In genomic region chr19:21737881-21738590, GRCm38 (mm10) we compare ENCODE assay signal across 8 mouse cellular contexts. TPM values are rescaled to one million over a fixed set of nuclear protein-coding genes. Genes with fewer than 3 reads are reported as not detected.
DNase-seq lines count a peak whose midpoint lies in the region; ATAC-seq and TF ChIP-seq lines count a peak whose summit lies in the region.

No protein-coding gene starts in this region.

- no peaks in the 10 kb centered on the region for H3K36me3 ChIP-seq in embryonic facial prominence, embryonic 14.5 days (ENCODE audit: control insufficient read depth, insufficient read depth, low read length)
- H3K36me3 ChIP-seq in heart, postnatal 0 days (replicated peaks; ENCODE audit: control insufficient read depth, insufficient read depth, low read length): no peaks in the 10 kb centered on the region

- 0 out of 2 replicates have a peak, but pooled peaks cover 8% of the 10 kb centered on the region for H3K4me1 ChIP-seq in embryonic facial prominence, embryonic 14.5 days (ENCODE audit: control insufficient read depth, insufficient read depth, low read length)
- no peaks in the 10 kb centered on the region for H3K4me1 ChIP-seq in heart, postnatal 0 days (ENCODE audit: control insufficient read depth, insufficient read depth)

- H3K27me3 ChIP-seq in embryonic facial prominence, embryonic 14.5 days (replicated peaks; ENCODE audit: control insufficient read depth, insufficient read depth, low read length): no peaks in the 10 kb centered on the region
- no peaks in the 10 kb centered on the region for H3K27me3 ChIP-seq in heart, postnatal 0 days (ENCODE audit: control insufficient read depth, insufficient read depth, low read length)

- no peak for TF ChIP-seq EP300 in heart, postnatal 0 days (IDR thresholded peaks at IDR 0.05; ENCODE audit: low read depth)

- H3K27ac ChIP-seq in layer of hippocampus, adult 2 months: peak overlapping the region; percentile 43; the same call in 1 of the 2 replicates
- peak overlapping the region; percentile 54 for H3K27ac ChIP-seq in embryonic facial prominence, embryonic 14.5 days (replicated peaks; ENCODE audit: low read depth, low read length)
- H3K27ac ChIP-seq in heart, postnatal 0 days (ENCODE audit: low read depth): peak overlapping the region; percentile 70

- 46% methylated on average over 17 of the region's 17 CpGs for WGBS in embryonic facial prominence, embryonic 14.5 days
- 45% methylated on average over 17 of the region's 17 CpGs for WGBS in heart, postnatal 0 days

- peak overlapping the region; percentile 10; the same call in 1 of the 2 replicates for H3K4me2 ChIP-seq in embryonic facial prominence, embryonic 14.5 days (ENCODE audit: low read depth, low read length)
- H3K4me2 ChIP-seq in heart, postnatal 0 days (ENCODE audit: low read depth, low read length): peak overlapping the region; percentile 54

- ATAC-seq in embryonic facial prominence, embryonic 14.5 days (ENCODE audit: low read depth): peak; percentile 85
- ATAC-seq in heart, postnatal 0 days (ENCODE audit: insufficient read depth, low read depth): peak; percentile 65
- ATAC-seq in monocyte, adult 5-6 weeks (replicated peaks; ENCODE audit: insufficient number of reproducible peaks, low FRiP score, low TSS enrichment, poor library complexity, severe bottlenecking): no peak

- no peaks in the 10 kb centered on the region for H3K9me3 ChIP-seq in embryonic facial prominence, embryonic 14.5 days (ENCODE audit: control insufficient read depth, low read length)
- H3K9me3 ChIP-seq in heart, postnatal 0 days (replicated peaks; ENCODE audit: control insufficient read depth, low read length): no peaks in the 10 kb centered on the region

- no peak overlapping the region for H3K9ac ChIP-seq in embryonic facial prominence, embryonic 14.5 days (ENCODE audit: low read depth, low read length)
- H3K9ac ChIP-seq in heart, postnatal 0 days (replicated peaks; ENCODE audit: low read depth, low read length): no peak overlapping the region

- no peak for TF ChIP-seq CTCF in layer of hippocampus, adult 2 months (conservative IDR thresholded peaks at IDR 0.05)
- TF ChIP-seq CTCF in heart, postnatal 0 days (IDR thresholded peaks at IDR 0.05; ENCODE audit: low read depth): no peak

- peak overlapping the region; percentile 23; the same call in 1 of the 2 replicates for H3K4me3 ChIP-seq in layer of hippocampus, adult 2 months
- no peak overlapping the region for H3K4me3 ChIP-seq in embryonic facial prominence, embryonic 14.5 days (ENCODE audit: low read depth, low read length)
- H3K4me3 ChIP-seq in heart, postnatal 0 days (ENCODE audit: low read depth, low read length): no peak overlapping the region

- peak in 1 of 2 experiments; percentile 26 for DNase-seq in layer of hippocampus, adult 2 months (ENCODE audit: low spot score in 2 of 2)
- no peak for DNase-seq in layer of hippocampus, postnatal 36 days
- peak; percentile 43 for DNase-seq in adrenal gland, adult 8-10 months
- DNase-seq in embryonic facial prominence, embryonic 14.5 days (ENCODE audit: low spot score): peak; percentile 92
- DNase-seq in heart, postnatal 0 days (ENCODE audit: low spot score): peak; percentile 43
- peak; percentile 64 to 69 for DNase-seq in left cerebral cortex, adult 18-20 months (ENCODE audit: low spot score in 2 of 2)
- DNase-seq in mesoderm, embryonic 11.5 days (ENCODE audit: low read depth, low spot score): peak; percentile 21

RNA-seq across cellular contexts. Expression of gene Cemip2, which starts 40.1 kb away (rescaled TPM):
- total RNA-seq in layer of hippocampus, adult 2 months (2021): 10 to 100 TPM; 13.3 TPM
- total RNA-seq in layer of hippocampus, postnatal 36 days (2021): 10 to 100 TPM; 12.5 to 12.7 TPM
- 10 to 100 TPM; 22.6 to 27.4 (median 23.2) TPM for total RNA-seq in adrenal gland, adult 8-10 months (2022)
- 33.8 and 34.7 TPM in 2 replicates for polyA plus RNA-seq in embryonic facial prominence, embryonic 14.5 days (2014; fragmentation: Nextera tagmentation; extraction: Ambion mirVana)
- 55.8 and 58.8 TPM in 2 replicates for total RNA-seq in heart, postnatal 0 days (2014; rRNA removed; ENCODE audit: low replicate concordance)
- polyA plus RNA-seq in heart, postnatal 0 days (2015; fragmentation: Nextera tagmentation; extraction: Ambion mirVana): 19.1 and 20.2 TPM in 2 replicates
- 10 to 100 TPM; 12.4 to 13.4 TPM for total RNA-seq in left cerebral cortex, adult 18-20 months (2021)
- total RNA-seq in monocyte, adult 5-6 weeks (2017): 13.1 to 24.4 TPM (median 16.6 TPM) in 3 replicates

Comparison
In these comparisons a context has a peak if more than half of its experiments do, and no peak if none do; other contexts are left out.
1. DNase-seq: peak in adrenal gland, adult 8-10 months (single experiment), embryonic facial prominence, embryonic 14.5 days (single experiment), heart, postnatal 0 days (single experiment), left cerebral cortex, adult 18-20 months (2 of 2) and mesoderm, embryonic 11.5 days (single experiment); none in layer of hippocampus, postnatal 36 days (0 of 2).
2. Peak in every context shown above with its lines, with median percentiles within 50 percentile points of each other: H3K27ac ChIP-seq.